Mouse (Mus musculus) hindbrain, embryonic 11.5 days (tissue): ENCODE results near the gene Lrrc29. TPM values are rescaled to one million over a fixed set of nuclear protein-coding genes. Genes with fewer than 3 reads are reported as not detected.

Experiments
- ATAC-seq: fragments of 200-750 bp; cut with Nextera tagmentation; 2 replicates; pipeline ENCODE4 v1.8.0; 2017; ENCODE audit warnings: mild to moderate bottlenecking, moderate TSS enrichment, moderate library complexity; ENCODE audit not compliant: low FRiP score
- DNase-seq: peaks from one replicate; pipeline ENCODE4 v3.0.0-alpha.2; 2015; ENCODE audit warnings: low spot score
- H3K27ac ChIP-seq: fragments of 300-500 bp; sonication (generic); 2 replicates; pipeline ENCODE4 v1.5.1; 2014; ENCODE audit warnings: mild to moderate bottlenecking, low read depth, low read length
- H3K27me3 ChIP-seq: fragments of 300-500 bp; sonication (generic); 2 replicates; pipeline ENCODE4 v1.6.1; 2014; ENCODE audit warnings: mild to moderate bottlenecking, low read length, moderate library complexity, mixed read lengths; ENCODE audit not compliant: control insufficient read depth, insufficient read depth
- H3K36me3 ChIP-seq: fragments of 300-500 bp; sonication (generic); 2 replicates; pipeline ENCODE4 v1.6.1; 2014; ENCODE audit warnings: mild to moderate bottlenecking, low read length, moderate library complexity, mixed read lengths; ENCODE audit not compliant: control insufficient read depth, insufficient read depth
- H3K4me1 ChIP-seq: fragments of 300-500 bp; sonication (generic); replicated peaks from 2 replicates; pipeline ENCODE4 v1.6.1; 2014; ENCODE audit warnings: low read length, mixed read lengths; ENCODE audit not compliant: control insufficient read depth, insufficient read depth
- H3K4me2 ChIP-seq: fragments of 300-500 bp; sonication (generic); replicated peaks from 2 replicates; pipeline ENCODE4 v1.6.1; 2014; ENCODE audit warnings: mild to moderate bottlenecking, low read depth, low read length
- H3K4me3 ChIP-seq: fragments of 300-500 bp; sonication (generic); 2 replicates; pipeline ENCODE4 v1.5.1; 2014; ENCODE audit warnings: low read depth, low read length
- H3K9ac ChIP-seq: fragments of 300-500 bp; sonication (generic); 2 replicates; pipeline ENCODE4 v1.6.1; 2014; ENCODE audit warnings: low read depth, low read length
- H3K9me3 ChIP-seq: fragments of 300-500 bp; sonication (generic); 2 replicates; pipeline ENCODE4 v1.6.1; 2016; ENCODE audit warnings: low read length; ENCODE audit not compliant: control insufficient read depth
- WGBS: fragments of 180-500 bp; shearing (Covaris S2); extraction: QIAGEN DNeasy Blood & Tissue Kit; methylation state at CpG from one replicate; pipeline ENCODE4 v1.1.7; 2014; 5-methylcytosine and 5-hydroxymethylcytosine counted together
- polyA plus RNA-seq: library from polyadenylated mRNA; unstranded; fragments of >200 nt; fragmentation: Nextera tagmentation; extraction: Ambion mirVana; gene quantifications from 2 replicates; pipeline ENCODE4 v1.2.1, GENCODE M21; 2014

The Lrrc29 gene
- polyA plus RNA-seq, 1 experiment from 2014 or later, result 1.2 TPM

DNA sequence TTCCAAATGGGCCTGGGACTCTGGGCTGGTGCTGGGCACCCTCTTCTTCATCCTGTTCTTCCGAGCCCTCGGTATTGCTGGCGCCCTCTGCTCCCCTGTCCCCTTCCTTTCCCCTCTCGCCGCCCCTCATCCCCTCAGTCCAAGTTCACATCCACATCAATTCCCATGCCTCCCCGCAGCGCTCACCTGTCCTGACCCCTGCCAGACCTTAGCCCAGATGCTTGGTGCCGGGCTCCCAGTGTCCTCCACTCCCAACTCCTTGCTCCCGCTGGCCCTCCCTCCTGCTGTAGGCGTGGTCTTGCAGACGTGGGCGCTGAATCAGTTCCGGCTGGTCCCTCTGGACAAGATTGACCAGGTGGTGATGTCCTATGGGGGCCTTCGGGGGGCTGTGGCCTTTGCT lies 30.6 kb upstream of the Lrrc29 start:
- ATAC-seq (no peak), DNase-seq (no peak)
- no peak overlapping the region for H3K9ac ChIP-seq
- H3K9me3 ChIP-seq, result no peaks in the 10 kb centered on the region
- H3K4me1 ChIP-seq, result peaks cover 2% of the 10 kb centered on the region; the same call in 1 of the 2 replicates
- no peak overlapping the region for H3K4me2 ChIP-seq
- no peak overlapping the region for H3K27ac ChIP-seq
- no peaks in the 10 kb centered on the region for H3K27me3 ChIP-seq
- 92% methylated on average over 14 of the region's 14 CpGs for WGBS
- no peaks in the 10 kb centered on the region for H3K36me3 ChIP-seq
- H3K4me3 ChIP-seq, result no peak overlapping the region

DNA sequence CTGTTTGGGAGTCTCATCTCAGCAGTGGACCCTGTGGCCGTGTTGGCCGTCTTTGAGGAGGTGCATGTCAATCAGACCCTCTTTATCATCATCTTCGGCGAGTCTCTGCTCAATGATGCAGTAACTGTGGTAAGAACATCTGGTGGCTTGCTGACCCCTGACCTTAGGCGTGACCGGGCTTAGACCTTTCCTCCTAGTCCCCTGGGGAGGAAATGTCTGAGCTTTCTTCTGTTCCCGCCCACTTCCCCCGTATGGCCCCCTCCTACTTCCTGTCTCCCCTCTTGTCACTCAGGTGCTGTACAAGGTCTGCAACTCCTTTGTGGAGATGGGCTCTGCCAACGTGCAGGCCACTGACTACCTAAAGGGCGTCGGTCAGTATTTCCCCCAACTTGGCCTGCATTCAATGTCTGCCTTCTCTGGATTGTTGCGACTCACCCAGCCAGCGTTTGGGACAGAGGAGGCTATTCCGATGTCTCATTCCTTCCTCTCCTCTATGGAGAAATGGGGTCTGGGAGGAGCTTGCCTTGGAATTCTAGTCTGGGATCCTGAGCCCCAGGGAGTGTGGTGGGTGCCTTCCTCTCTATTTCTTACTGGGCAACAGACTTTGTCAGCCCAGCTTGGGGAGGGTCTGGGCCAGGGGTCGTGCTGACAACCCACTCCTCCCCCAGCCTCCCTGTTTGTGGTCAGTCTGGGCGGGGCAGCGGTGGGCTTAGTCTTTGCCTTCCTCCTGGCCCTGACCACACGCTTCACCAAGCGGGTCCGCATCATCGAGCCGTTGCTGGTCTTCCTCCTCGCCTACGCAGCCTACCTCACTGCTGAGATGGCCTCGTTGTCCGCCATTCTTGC lies 29.3 kb upstream of the Lrrc29 start:
- Histone ChIP-seq H3K4me3 (no peak overlapping the region), H3K36me3 (no peaks in the 10 kb centered on the region), H3K9ac (no peak overlapping the region), H3K9me3 (no peaks in the 10 kb centered on the region), H3K4me2 (no peak overlapping the region), H3K27ac (no peak overlapping the region), H3K27me3 (no peaks in the 10 kb centered on the region), H3K4me1 (peaks cover 2% of the 10 kb centered on the region; the same call in 1 of the 2 replicates)
- 59% methylated on average over 26 of the region's 26 CpGs for WGBS
- ATAC-seq (no peak), DNase-seq (peak; percentile 31)

DNA sequence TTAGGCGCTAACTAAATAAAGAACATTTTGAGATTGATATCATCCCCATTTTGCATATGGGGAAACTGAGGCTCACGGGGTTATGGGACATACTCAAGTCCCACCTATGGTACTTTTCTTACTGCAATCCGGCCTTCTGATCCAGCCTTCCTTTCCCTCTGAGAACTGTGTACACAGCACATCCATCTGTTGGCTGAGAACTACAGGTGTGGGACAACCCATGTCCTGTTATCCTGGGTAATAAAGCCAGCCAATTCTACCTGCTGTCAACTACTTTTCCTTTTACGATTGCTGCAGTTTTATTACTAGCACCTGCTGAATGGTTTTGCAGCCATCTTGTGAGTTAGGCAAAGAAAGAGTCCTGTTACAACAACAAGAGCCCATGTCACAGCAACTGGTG lies 28.5 kb upstream of the Lrrc29 start:
- Histone ChIP-seq H3K4me2 (no peak overlapping the region), H3K27me3 (no peaks in the 10 kb centered on the region), H3K27ac (no peak overlapping the region), H3K9me3 (no peaks in the 10 kb centered on the region), H3K9ac (no peak overlapping the region), H3K4me3 (no peak overlapping the region), H3K4me1 (peaks cover 2% of the 10 kb centered on the region; the same call in 1 of the 2 replicates), H3K36me3 (no peaks in the 10 kb centered on the region)
- no peak for DNase-seq
- no peak for ATAC-seq
- 90% methylated on average over 4 of the region's 4 CpGs for WGBS

DNA sequence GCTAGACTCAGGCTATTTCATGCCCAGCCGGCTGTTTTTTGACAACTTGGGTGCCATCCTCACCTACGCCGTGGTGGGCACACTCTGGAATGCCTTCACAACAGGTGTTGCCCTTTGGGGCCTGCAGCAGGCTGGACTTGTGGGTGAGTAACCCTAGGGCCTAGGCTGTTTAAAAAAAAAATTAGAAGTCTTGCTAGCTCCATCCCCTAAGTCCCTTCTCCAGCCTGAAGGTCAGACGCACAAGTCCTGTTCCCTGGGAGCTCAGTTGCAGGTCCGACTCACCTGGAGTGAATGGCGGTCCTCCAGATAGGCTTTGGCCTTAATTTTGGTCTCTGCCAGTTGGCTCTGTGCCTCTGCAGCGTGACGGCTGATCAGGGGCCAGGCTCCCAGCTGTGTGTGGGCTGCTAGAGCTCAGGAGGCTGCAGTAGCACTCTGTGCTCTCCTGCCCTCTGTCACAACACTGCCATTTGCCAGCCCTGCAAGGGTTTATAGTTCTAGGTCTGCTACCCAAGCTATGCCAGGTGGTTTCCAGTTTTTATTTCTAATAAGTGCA lies 27.6 kb upstream of the Lrrc29 start:
- H3K9me3 ChIP-seq, result no peaks in the 10 kb centered on the region
- no peak overlapping the region for H3K4me2 ChIP-seq
- 0 out of 2 replicates have a peak, but pooled peaks cover 2% of the 10 kb centered on the region for H3K4me1 ChIP-seq
- no peak overlapping the region for H3K9ac ChIP-seq
- no peaks in the 10 kb centered on the region for H3K36me3 ChIP-seq
- no peak for DNase-seq
- H3K27ac ChIP-seq, result no peak overlapping the region
- H3K4me3 ChIP-seq, result no peak overlapping the region
- no peaks in the 10 kb centered on the region for H3K27me3 ChIP-seq
- WGBS, result 81% methylated on average over 8 of the region's 8 CpGs
- no peak for ATAC-seq

DNA sequence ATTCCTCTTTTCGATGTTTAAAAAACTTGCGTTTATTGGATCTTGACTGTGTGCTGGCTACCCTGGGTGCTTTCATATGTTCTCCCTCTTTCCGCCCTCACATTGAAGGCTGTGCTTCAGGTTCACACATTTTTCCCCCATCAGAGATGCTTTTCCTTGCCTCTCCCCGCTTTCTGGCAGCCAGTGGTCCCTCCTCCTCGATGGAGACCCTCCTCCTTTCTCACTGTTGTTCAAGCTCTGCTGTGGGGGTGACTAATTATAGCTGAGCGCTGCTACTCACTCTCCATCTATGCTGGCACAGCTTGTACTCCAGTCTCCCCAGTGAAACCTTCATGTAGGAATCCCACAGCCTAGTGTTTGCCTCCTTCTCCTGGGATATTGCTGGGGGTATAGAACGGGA lies 24.1 kb upstream of the Lrrc29 start:
- H3K9ac ChIP-seq, result no peak overlapping the region
- 49% methylated on average over 7 of the region's 7 CpGs for WGBS
- no peaks in the 10 kb centered on the region for H3K36me3 ChIP-seq
- H3K4me1 ChIP-seq, result peaks cover 4% of the 10 kb centered on the region; the same call in 1 of the 2 replicates
- no peaks in the 10 kb centered on the region for H3K27me3 ChIP-seq
- no peaks in the 10 kb centered on the region for H3K9me3 ChIP-seq
- no peak for ATAC-seq
- no peak overlapping the region for H3K27ac ChIP-seq
- peak; percentile 27 for DNase-seq
- no peak overlapping the region for H3K4me3 ChIP-seq
- H3K4me2 ChIP-seq, result peak overlapping the region; percentile 98

DNA sequence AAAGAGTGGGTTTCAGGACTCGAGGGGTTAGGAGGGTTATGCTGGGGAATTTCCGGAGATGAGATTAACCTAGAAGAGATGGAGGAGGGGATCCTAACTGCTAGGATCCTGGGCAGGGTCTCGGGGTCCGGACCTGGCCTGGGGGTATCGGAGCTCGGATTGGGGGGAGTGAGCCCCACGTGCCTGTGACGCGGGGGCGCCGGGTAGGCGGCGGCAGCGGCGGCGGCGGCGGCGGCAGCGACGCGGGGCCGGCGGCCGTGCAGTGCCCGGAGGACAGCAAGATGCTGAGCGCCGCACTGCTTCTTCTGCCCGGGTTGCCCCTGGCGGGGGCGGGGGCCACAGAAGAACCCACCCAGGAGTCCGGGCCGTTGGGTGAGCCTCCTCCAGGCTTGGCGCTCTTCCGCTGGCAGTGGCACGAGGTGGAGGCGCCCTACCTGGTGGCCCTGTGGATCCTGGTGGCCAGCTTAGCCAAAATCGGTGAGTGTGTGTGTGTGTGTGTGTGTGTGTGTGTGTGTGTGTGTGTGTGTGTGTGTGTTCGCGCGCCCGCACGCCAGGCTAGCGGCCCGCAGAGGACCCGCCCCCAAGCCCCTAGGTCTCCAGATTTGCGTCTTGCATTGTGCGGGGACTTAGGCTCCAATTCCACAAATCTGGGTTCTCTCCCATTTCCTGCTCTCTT lies 23.2 kb upstream of the Lrrc29 start:
- Histone ChIP-seq H3K4me3 (peak overlapping the region; percentile 62), H3K36me3 (no peaks in the 10 kb centered on the region), H3K27me3 (no peaks in the 10 kb centered on the region), H3K9me3 (no peaks in the 10 kb centered on the region), H3K9ac (peak overlapping the region; percentile 61), H3K4me1 (peaks cover 2% of the 10 kb centered on the region; the same call in 1 of the 2 replicates), H3K27ac (0 out of 2 replicates have a peak overlapping the region, but pooled peaks have one; percentile 14), H3K4me2 (peak overlapping the region; percentile 98)
- 0% methylated on average over 35 of the region's 48 CpGs for WGBS
- DNase-seq, result peak; percentile 45
- ATAC-seq, result peak; percentile 38

DNA sequence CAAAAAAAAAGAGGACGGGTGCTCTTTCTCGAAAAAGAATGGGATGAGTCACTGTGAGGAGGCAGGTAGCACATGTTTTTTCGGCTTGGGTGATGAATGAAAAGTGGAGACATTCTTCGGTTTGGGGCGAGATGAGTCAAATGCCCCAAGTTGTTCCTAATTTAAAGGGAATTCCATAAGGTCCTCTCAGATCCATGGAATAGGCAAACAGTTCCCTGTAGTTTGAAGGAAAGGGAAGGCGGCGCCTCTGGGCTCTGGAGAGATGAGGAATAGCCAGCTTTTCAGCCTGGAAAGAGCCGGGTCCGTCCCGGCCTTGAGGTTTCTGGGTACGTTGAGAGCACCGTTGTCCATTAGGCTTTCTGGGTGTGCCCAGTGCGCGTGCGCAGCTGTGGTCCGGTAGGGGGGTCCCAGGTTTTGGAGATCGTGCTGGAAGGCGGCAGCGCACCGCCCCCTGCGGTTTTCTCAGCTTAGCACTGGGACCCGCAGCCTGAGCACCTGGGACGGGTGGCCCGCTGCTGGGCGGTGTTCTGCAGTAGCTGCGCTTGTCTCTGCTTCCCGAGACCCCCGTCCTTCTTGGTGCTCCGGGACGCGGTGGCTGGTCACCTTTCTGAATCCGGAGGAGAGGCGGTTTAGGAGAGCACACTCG lies 22.5 kb upstream of the Lrrc29 start, which contains the start of gene Slc9a5:
Gene Slc9a5, plus strand, starts transcription at position 394 of the 646 bp plus-strand sequence.
- Histone ChIP-seq H3K4me2 (peak within 1 kb of the TSS; percentile 98), H3K4me1 (peaks cover 2% of the 10 kb centered on the region; the same call in 1 of the 2 replicates), H3K27ac (peak within 1 kb of the TSS; percentile 58; the same call in 1 of the 2 replicates), H3K9ac (peak within 1 kb of the TSS; percentile 61), H3K4me3 (peak within 1 kb of the TSS; percentile 62), H3K27me3 (no peaks in the 10 kb centered on the region), H3K36me3 (no peaks in the 10 kb centered on the region), H3K9me3 (no peaks in the 10 kb centered on the region)
- DNase-seq, result peak; percentile 82
- ATAC-seq, result peak; percentile 34
- WGBS, result 1% methylated on average over 34 of the region's 34 CpGs
